Mouse (Mus musculus): ENCODE results near the gene Crispld2.

The Crispld2 gene

GRCm38 (mm10) chr8:120067936-120068668 lies 75.9 kb downstream of the Crispld2 start:
- no peak for DNase-seq (ENCODE audit: low spot score in 2 of 2)

GRCm38 (mm10) chr8:120071684-120072083 lies 79.4 kb downstream of the Crispld2 start:
- peak; percentile 56 to 64 for DNase-seq (ENCODE audit: low spot score in 2 of 2)

- DNase-seq (ENCODE audit: low spot score in 2 of 2): no peak
These were observed 80.0 kb downstream of the Crispld2 start for GRCm38 (mm10) chr8:120072259-120072658.

DNA sequence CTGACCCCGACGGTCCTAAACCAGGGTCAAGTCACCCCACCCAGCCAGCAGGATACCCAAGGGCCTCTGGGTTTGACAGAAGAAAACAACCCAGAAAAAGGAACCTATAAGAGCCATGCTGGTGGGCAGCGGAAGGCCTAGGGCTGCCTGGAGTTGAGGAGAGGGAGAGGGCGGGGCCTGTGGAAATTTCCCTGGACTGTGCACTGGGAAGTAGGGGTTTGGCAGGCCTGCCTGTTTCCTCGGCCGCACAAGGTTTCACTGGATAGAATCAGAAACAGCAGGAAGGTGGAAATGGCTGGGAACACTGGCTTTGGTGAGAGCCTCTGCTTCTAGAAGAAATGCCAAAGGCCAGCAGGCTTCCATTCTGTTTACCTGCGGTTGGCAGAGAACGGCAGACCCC lies 80.6 kb downstream of the Crispld2 start:
- DNase-seq (ENCODE audit: low spot score in 2 of 2): no peak

DNA sequence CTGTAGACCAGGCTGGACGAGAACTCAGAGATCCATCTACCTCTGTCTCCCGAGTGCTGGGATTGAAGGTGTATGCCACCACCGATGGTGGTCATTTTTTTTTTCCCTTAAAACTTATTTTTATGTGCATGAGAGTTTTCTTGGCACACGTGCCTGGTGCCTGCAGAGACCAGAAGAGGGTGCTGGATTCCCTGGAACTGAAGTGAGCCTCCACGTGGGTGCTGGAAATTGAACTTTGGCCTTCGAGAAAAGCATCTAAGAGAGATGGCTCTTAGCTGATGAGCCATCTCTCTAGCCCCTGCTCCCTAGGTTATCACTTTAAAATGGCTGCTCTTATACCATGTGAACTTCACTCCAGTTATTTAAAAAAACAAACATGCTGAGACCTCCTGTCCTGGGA lies 82.3 kb downstream of the Crispld2 start:
- DNase-seq (ENCODE audit: low spot score in 2 of 2): no peak

- no peak for DNase-seq (ENCODE audit: low spot score in 2 of 2)
These were observed 83.1 kb downstream of the Crispld2 start for GRCm38 (mm10) chr8:120075347-120075746.

GRCm38 (mm10) chr8:120078080-120078479 lies 85.8 kb downstream of the Crispld2 start:
- peak; percentile 47 to 68 for DNase-seq (ENCODE audit: low spot score in 2 of 2)

DNA sequence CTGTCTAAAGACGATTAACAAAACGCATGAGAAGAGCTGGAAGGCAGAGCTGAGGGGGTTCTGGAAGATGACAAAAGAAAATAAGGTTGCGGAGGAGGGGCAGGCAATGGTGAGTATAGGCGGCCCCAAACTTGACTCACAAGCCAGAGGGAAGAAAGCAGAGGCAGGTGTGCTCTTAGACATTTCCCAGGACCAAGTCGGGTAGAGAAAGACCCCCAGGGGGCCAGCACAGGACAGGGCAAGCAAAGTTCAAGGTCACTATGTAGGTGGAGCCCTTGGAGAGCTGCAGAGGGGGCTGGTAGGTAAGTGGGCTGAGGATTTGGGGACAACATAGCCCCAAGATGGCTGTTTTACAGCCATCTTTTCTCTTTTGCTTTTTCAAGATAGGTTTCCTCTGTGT lies 87.1 kb downstream of the Crispld2 start:
- DNase-seq (ENCODE audit: low spot score in 2 of 2): no peak

- DNase-seq (ENCODE audit: low spot score in 2 of 2): no peak
These were observed 91.0 kb downstream of the Crispld2 start for GRCm38 (mm10) chr8:120083261-120083660.

DNA sequence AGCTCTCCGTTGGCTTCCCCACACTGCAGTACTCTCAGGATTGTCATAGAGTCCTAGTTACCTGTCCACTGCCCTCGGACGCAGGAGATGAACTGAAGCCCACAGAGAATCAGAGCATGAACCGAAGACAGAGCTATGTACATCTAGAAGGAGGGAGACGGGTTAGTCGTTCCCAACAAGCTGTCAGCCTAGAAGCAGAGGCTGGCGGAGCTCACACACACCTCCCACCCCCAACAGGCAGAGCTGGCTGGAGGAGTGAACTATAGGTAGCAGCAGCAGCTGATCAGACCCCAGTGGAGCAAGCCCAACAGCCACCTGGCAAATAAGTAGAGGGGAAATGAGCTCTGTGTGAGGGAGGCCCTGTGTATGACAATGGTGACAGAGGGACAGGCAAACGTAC lies 92.5 kb downstream of the Crispld2 start:
- no peak for DNase-seq (ENCODE audit: low spot score in 2 of 2)

- no peak for DNase-seq (ENCODE audit: low spot score in 2 of 2)
These were observed 97.3 kb downstream of the Crispld2 start for GRCm38 (mm10) chr8:120089511-120089910.

- no peak for DNase-seq (ENCODE audit: low spot score in 2 of 2)
These were observed 98.8 kb downstream of the Crispld2 start for GRCm38 (mm10) chr8:120091032-120091431.

DNA sequence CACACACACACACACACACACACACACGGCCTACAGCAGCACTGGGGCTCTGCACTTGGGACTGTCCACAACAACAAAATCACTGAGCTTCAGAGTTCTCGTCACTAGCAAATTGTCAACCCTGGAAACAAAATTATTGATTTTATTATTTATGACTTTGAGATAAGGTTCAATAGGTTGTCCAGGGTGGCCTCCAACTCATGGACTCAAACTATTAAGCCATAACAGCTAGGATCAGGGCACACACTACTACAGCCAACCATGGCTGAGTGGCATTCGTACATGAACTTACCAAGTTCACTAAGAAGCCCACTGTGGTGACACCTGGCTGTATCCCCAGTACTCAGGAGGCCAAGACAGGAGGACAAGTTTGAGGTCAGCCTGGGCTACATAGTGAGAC lies 100.9 kb downstream of the Crispld2 start:
- no peak for DNase-seq (ENCODE audit: low spot score in 2 of 2)

DNA sequence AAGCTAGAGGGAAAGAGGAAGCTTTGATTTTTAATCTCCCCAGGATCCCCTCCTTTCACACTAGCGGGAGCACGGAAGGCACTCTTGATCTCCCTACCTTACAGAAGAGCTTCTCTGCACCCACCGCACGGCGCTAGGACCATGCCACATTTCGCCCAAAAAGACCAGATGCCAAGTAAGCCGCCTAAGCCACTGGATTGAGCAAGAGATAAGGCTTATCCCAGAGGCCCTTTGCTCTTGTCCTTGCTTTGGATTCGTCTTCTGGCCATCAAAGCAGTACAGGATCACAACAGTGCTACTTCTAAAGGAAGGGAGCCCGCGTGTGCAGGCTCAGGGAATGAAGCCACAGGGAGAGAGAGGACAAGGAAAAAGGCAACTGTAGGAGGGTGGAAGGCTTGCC lies 102.6 kb downstream of the Crispld2 start:
- DNase-seq (ENCODE audit: low spot score in 2 of 2): no peak

DNA sequence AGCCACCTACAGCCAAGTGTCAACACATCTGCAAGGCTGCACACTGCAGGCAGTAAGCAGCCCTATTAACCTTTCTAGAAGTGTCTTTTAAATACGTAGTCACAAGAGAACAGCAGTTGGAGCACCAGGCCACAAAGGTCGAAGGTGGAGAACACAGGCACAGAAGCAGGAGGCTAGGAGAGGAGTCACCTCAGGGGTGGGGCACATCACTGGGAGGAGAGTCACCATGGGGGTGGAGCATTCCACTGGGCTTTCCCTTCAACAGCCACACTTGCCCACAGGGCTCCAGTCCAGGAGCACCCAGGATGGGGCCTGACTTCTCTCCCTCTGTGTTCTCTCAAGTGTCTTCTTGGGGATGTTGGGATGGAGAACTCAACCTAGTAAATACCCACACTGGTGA lies 104.2 kb downstream of the Crispld2 start:
- no peak for DNase-seq (ENCODE audit: low spot score in 2 of 2)

DNA sequence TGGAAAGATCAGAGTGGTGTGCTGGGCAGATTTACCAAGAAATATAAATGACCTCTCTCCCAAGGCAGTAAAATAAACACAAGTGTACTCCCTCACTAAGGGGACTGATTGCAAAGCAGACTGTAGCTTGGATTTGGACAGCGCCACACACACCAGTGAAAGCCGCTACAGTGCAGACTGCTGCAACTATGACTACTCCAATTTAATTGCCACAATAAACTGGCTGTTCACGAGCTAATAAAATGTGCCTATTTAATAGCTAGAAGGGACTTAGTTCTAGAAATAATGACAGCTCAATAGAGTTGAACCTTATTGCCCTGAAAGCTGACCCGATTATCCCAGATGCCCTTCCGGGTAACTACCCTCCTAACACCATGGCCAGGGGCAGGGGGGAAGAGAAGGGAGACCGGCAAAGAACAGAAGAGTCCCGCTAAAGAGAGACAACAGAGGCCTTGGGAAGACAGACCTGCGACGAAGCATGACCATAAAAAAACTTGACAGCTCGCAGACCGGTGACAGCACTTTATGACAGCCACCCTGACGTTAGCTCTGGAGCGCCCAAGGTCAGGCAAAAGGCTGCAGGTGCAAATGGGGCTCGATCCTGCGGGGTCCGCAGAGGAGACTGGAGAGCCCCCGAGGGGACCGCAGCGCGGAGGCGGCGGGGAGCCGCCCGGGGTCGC lies 108.3 kb downstream of the Crispld2 start:
- DNase-seq (ENCODE audit: low spot score in 2 of 2): no peak

DNA sequence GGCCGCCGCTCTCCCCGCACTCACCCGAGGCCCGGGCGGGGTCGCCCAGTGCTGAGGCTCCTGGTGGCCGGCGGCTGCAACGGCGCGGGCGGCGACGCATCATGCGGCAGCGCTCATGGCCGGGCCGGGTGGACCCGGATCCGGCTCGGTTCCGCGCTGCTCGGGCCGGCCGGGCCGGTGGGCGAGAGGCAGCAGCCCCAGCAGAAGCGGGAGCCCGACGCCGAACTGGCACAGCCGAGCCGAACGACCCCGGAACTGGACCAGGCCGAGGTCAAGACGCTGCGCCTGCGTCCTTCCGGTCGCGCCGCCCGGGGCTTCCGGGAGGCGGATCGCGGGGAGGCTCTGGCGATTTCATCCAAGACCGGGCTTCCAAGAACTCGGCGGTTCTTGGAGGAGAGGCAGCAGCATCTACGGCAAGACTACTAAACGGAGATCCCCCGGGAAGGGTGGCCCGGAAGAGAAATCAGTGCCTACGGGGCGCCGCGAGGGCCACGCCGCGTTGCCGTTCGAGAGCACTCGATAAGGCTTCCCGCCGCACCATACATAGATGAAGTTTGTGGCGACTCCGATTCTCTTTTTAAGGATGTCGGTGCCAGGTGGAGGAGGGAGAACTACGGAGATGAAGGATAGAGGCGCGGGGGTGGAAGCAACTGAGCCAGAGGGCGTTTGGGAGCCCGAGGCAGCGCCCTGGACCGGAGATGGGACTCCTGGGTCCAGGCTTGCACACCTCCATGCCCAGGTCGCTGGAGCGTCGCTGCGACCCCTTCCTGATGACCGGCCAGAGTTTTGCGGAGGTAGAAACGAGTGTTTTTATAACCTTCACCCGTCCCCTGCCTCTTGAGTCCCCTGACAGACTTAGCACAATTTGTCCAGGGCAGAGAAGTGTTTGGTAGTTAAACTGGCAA lies 109.1 kb downstream of the Crispld2 start, which contains the start of gene Zdhhc7:
Gene Zdhhc7 (minus strand): TSS at position 415 of the 905 bp plus-strand sequence.
- DNase-seq (ENCODE audit: low spot score in 2 of 2): peak; percentile 61 to 69
